Mouse (Mus musculus) CH12.LX (cell line): ENCODE measurements at regions not wholly inside any gene's neighbourhood (a gene's known extent, or its start where the extent isn't known, plus 50 kb on each side); places are given as distances from the start of the nearest gene placed in this dataset.

ENCODE experiments used
- DNase-seq: peaks from one replicate; pipeline ENCODE4 v3.0.0-alpha.2; 2013; ENCODE audit errors: extremely low read depth
- H3K27ac ChIP-seq: 2 replicates; pipeline ENCODE4 v1.5.1; 2012; ENCODE audit warnings: low read depth, mild to moderate bottlenecking, control low read depth, moderate library complexity; ENCODE audit not compliant: insufficient read depth
- H3K27me3 ChIP-seq: replicated peaks from 2 replicates; pipeline ENCODE3; 2012; ENCODE audit warnings: inconsistent platforms
- H3K36me3 ChIP-seq, 2 experiments: replicated peaks in 1 of 2; 2 replicates each; pipeline versions ENCODE3 to v1.6.1; 2012; ENCODE audit warnings: inconsistent platforms in 1 of 2, low read length in 1 of 2, mild to moderate bottlenecking in 1 of 2, mixed read lengths in 1 of 2, moderate library complexity in 1 of 2; ENCODE audit not compliant: control insufficient read depth in 1 of 2, insufficient read depth in 1 of 2
- H3K4me1 ChIP-seq, 2 experiments: 2 replicates each; pipeline ENCODE4 v1.6.1; 2012; ENCODE audit warnings: inconsistent platforms in 1 of 2, moderate library complexity in 1 of 2; ENCODE audit not compliant: insufficient read depth in 2 of 2, control insufficient read depth in 1 of 2
- H3K4me2 ChIP-seq: 2 replicates; pipeline ENCODE4 v1.6.1; 2012; ENCODE audit warnings: low read depth, mild to moderate bottlenecking, control low read depth; ENCODE audit not compliant: poor library complexity, insufficient read depth, severe bottlenecking
- H3K4me3 ChIP-seq, 3 experiments: fragments of 150-350 bp in 1 of 3; sonication (generic) in 1 of 3; replicated peaks in 1 of 3; 2 replicates each; pipeline versions ENCODE3 to v1.5.1; 2011 to 2012; ENCODE audit warnings: low read depth in 2 of 3, low read length in 2 of 3, mild to moderate bottlenecking in 2 of 3, moderate library complexity in 2 of 3, control low read depth in 1 of 3, improper control_type of control experiment in 1 of 3, inconsistent platforms in 1 of 3, mixed read lengths in 1 of 3; ENCODE audit not compliant: poor library complexity in 1 of 3
- H3K79me2 ChIP-seq: replicated peaks from 2 replicates; pipeline ENCODE4 v1.6.1; 2012; ENCODE audit warnings: mild to moderate bottlenecking, moderate library complexity; ENCODE audit not compliant: control insufficient read depth, poor library complexity, insufficient read depth, severe bottlenecking; ENCODE audit errors: extremely low read depth
- H3K9ac ChIP-seq: 2 replicates; pipeline ENCODE4 v1.6.1; 2012; ENCODE audit warnings: low read depth, mild to moderate bottlenecking, control low read depth, moderate library complexity; ENCODE audit not compliant: insufficient read depth
- H3K9me3 ChIP-seq: replicated peaks from 2 replicates; pipeline ENCODE3; 2012; ENCODE audit warnings: low read length, inconsistent platforms, mixed read lengths
- BHLHE40 ChIP-seq: IDR thresholded peaks from 2 replicates; pipeline ENCODE4 v1.6.1; 2011; ENCODE audit warnings: mild to moderate bottlenecking, low read depth, low read length, improper control_type of control experiment
- CHD1 ChIP-seq: IDR thresholded peaks from 2 replicates; pipeline ENCODE4 v1.6.1; 2012; ENCODE audit warnings: low read depth, low read length, improper control_type of control experiment, inconsistent platforms
- CHD2 ChIP-seq: IDR thresholded peaks from 2 replicates; pipeline ENCODE4 v1.6.1; 2011; ENCODE audit warnings: low read length, improper control_type of control experiment
- CTCF ChIP-seq, 2 experiments: IDR thresholded peaks in 1 of 2; conservative IDR thresholded peaks in 1 of 2; 2 replicates each; pipeline ENCODE4 v1.5.1; 2011 to 2012; ENCODE audit warnings: low read depth in 2 of 2, low read length in 2 of 2, improper control_type of control experiment in 1 of 2, inconsistent platforms in 1 of 2, mild to moderate bottlenecking in 1 of 2, moderate library complexity in 1 of 2
- E2F4 ChIP-seq: IDR thresholded peaks from 2 replicates; pipeline ENCODE4 v1.6.1; 2011; ENCODE audit warnings: low read depth, low read length, improper control_type of control experiment; ENCODE audit not compliant: insufficient replicate concordance
- ELF1 ChIP-seq: IDR thresholded peaks from 2 replicates; pipeline ENCODE4 v1.6.1; 2014; ENCODE audit warnings: low read depth, mild to moderate bottlenecking, inconsistent platforms, low read length, improper control_type of control experiment
- GABPA ChIP-seq: IDR thresholded peaks from 2 replicates; pipeline ENCODE4 v1.6.1; 2012; ENCODE audit warnings: low read depth, low read length, improper control_type of control experiment, inconsistent platforms; ENCODE audit not compliant: insufficient replicate concordance
- HCFC1 ChIP-seq: IDR thresholded peaks from 2 replicates; pipeline ENCODE4 v1.6.1; 2012; ENCODE audit warnings: low read depth, mild to moderate bottlenecking, inconsistent platforms, low read length, improper control_type of control experiment
- IRF4 ChIP-seq: IDR thresholded peaks from 2 replicates; pipeline ENCODE4 v1.6.1; 2014; ENCODE audit warnings: low read depth, mild to moderate bottlenecking, inconsistent platforms, low read length, improper control_type of control experiment
- JUN ChIP-seq: IDR thresholded peaks from 2 replicates; pipeline ENCODE4 v1.6.1; 2011; ENCODE audit warnings: low read depth, mild to moderate bottlenecking, low read length, improper control_type of control experiment, moderate library complexity; ENCODE audit not compliant: insufficient read depth
- KAT2A ChIP-seq: IDR thresholded peaks from 2 replicates; pipeline ENCODE4 v1.6.1; 2012; ENCODE audit warnings: low read length, improper control_type of control experiment, inconsistent platforms; ENCODE audit not compliant: insufficient replicate concordance
- MAFK ChIP-seq: IDR thresholded peaks from 2 replicates; pipeline ENCODE4 v1.6.1; 2011; ENCODE audit warnings: low read length, improper control_type of control experiment; ENCODE audit not compliant: insufficient replicate concordance
- MAZ ChIP-seq: IDR thresholded peaks from 2 replicates; pipeline ENCODE4 v1.6.1; 2012; ENCODE audit warnings: low read depth, mild to moderate bottlenecking, inconsistent platforms, low read length, improper control_type of control experiment, moderate library complexity
- MEF2A ChIP-seq: IDR thresholded peaks from 2 replicates; pipeline ENCODE4 v1.6.1; 2014; ENCODE audit warnings: low read depth, mild to moderate bottlenecking, inconsistent platforms, low read length, improper control_type of control experiment, borderline replicate concordance
- MXI1 ChIP-seq: IDR thresholded peaks from 2 replicates; pipeline ENCODE4 v1.6.1; 2011; ENCODE audit warnings: mild to moderate bottlenecking, low read depth, low read length, improper control_type of control experiment
- MYC ChIP-seq: IDR thresholded peaks from 2 replicates; pipeline ENCODE4 v1.6.1; 2011; ENCODE audit warnings: low read depth, mild to moderate bottlenecking, improper control_type of control experiment, low read length
- NRF1 ChIP-seq: IDR thresholded peaks from 2 replicates; pipeline ENCODE4 v1.6.1; 2014; ENCODE audit warnings: low read depth, mild to moderate bottlenecking, inconsistent platforms, low read length, improper control_type of control experiment, moderate library complexity
- PAX5 ChIP-seq: IDR thresholded peaks from 2 replicates; pipeline ENCODE4 v1.6.1; 2012; ENCODE audit warnings: low read length, inconsistent platforms, mixed read lengths
- POLR2A ChIP-seq: IDR thresholded peaks from 2 replicates; pipeline ENCODE4 v1.6.1; 2011; ENCODE audit warnings: low read depth, mild to moderate bottlenecking, improper control_type of control experiment, low read length
- RAD21 ChIP-seq: IDR thresholded peaks from 2 replicates; pipeline ENCODE4 v1.6.1; 2011; ENCODE audit warnings: low read depth, mild to moderate bottlenecking, low read length, improper control_type of control experiment, moderate library complexity
- RCOR1 ChIP-seq: conservative IDR thresholded peaks from 2 replicates; pipeline ENCODE4 v1.6.1; 2012; ENCODE audit warnings: low read depth, mild to moderate bottlenecking, inconsistent platforms, low read length, improper control_type of control experiment
- SIN3A ChIP-seq: IDR thresholded peaks from 2 replicates; pipeline ENCODE4 v1.6.1; 2012; ENCODE audit warnings: low read length, improper control_type of control experiment, inconsistent platforms
- TBP ChIP-seq: conservative IDR thresholded peaks from 2 replicates; pipeline ENCODE4 v1.6.1; 2011; ENCODE audit warnings: low read depth, low read length, improper control_type of control experiment
- TCF12 ChIP-seq: IDR thresholded peaks from 2 replicates; pipeline ENCODE4 v1.6.1; 2014; ENCODE audit warnings: low read depth, mild to moderate bottlenecking, inconsistent platforms, low read length, improper control_type of control experiment
- UBTF ChIP-seq: IDR thresholded peaks from 2 replicates; pipeline ENCODE4 v1.6.1; 2012; ENCODE audit warnings: low read depth, mild to moderate bottlenecking, inconsistent platforms, low read length, improper control_type of control experiment, moderate library complexity
- USF2 ChIP-seq: conservative IDR thresholded peaks from 2 replicates; pipeline ENCODE4 v1.6.1; 2011; ENCODE audit warnings: low read depth, low read length, improper control_type of control experiment
- ZC3H11A ChIP-seq: IDR thresholded peaks from 2 replicates; pipeline ENCODE4 v1.6.1; 2012; ENCODE audit warnings: low read depth, mild to moderate bottlenecking, inconsistent platforms, low read length, improper control_type of control experiment
- ZKSCAN1 ChIP-seq: IDR thresholded peaks from 2 replicates; pipeline ENCODE4 v1.6.1; 2012; ENCODE audit warnings: low read depth, inconsistent platforms, low read length, improper control_type of control experiment, borderline replicate concordance
- ZNF384 ChIP-seq: IDR thresholded peaks from 2 replicates; pipeline ENCODE4 v1.6.1; 2012; ENCODE audit warnings: low read depth, low read length, improper control_type of control experiment, inconsistent platforms
- dilution Hi-C: fragments of 300-500 bp; cut with MboI; formaldehyde crosslinking; loops from 2 replicates; pipeline ENCODE4 v1.14.3; 2020; ENCODE audit warnings: low sequenced_read_pairs; ENCODE audit not compliant: extremely low pct_unique_long_range_greater_than_20kb, extremely low pct_ligation_motif_present
- in situ Hi-C: fragments of 300-500 bp; cut with MboI; formaldehyde crosslinking; loops from 3 replicates; pipeline ENCODE4 v1.14.3; 2019; ENCODE audit warnings: low sequenced_read_pairs, low pct_ligation_motif_present, low pct_unique_long_range_greater_than_20kb, mixed read lengths

- H3K4me3 ChIP-seq, result no peak overlapping the region
- H3K79me2 ChIP-seq, result no peaks in the 10 kb centered on the region
- no peaks in the 10 kb centered on the region for H3K36me3 ChIP-seq
- peaks cover 15 to 60% of the 10 kb centered on the region in 2 experiments for H3K4me1 ChIP-seq
- peaks cover 7% of the 10 kb centered on the region for H3K9me3 ChIP-seq
- no peak for TF ChIP-seq SIN3A
- TF ChIP-seq USF2, result no peak
- TF ChIP-seq MAFK, result no peak
- TF ChIP-seq MEF2A, result no peak
- TF ChIP-seq CHD1, result no peak
- no peak for TF ChIP-seq JUN
- TF ChIP-seq TCF12, result no peak
- no peak for TF ChIP-seq E2F4
- TF ChIP-seq CTCF (conservative IDR thresholded peaks at IDR 0.05 in 1 of 2, IDR thresholded peaks at IDR 0.05 in 1 of 2; ENCODE audit: low read depth in 2 of 2, low read length in 2 of 2), result no peak
- no peak for TF ChIP-seq ZC3H11A
- no peak for TF ChIP-seq ZKSCAN1
- TF ChIP-seq NRF1, result no peak
- TF ChIP-seq BHLHE40, result no peak
- no peak for TF ChIP-seq ZNF384
- no peak for TF ChIP-seq ELF1
- no peak for TF ChIP-seq UBTF
- TF ChIP-seq MAZ, result no peak
- TF ChIP-seq POLR2A, result no peak
- no peak for TF ChIP-seq TBP
- in situ Hi-C loops, result no loop called here
- H3K9ac ChIP-seq, result no peak overlapping the region
- H3K27ac ChIP-seq, result no peak overlapping the region
- H3K4me2 ChIP-seq, result no peak overlapping the region
- dilution Hi-C loops, result no loop called here
- H3K27me3 ChIP-seq, result no peaks in the 10 kb centered on the region
- DNase-seq, result no peak
Observed at GRCm38 (mm10) chr11:22695237-22695636, 165.5 kb downstream of the B3gnt2 start.

DNA sequence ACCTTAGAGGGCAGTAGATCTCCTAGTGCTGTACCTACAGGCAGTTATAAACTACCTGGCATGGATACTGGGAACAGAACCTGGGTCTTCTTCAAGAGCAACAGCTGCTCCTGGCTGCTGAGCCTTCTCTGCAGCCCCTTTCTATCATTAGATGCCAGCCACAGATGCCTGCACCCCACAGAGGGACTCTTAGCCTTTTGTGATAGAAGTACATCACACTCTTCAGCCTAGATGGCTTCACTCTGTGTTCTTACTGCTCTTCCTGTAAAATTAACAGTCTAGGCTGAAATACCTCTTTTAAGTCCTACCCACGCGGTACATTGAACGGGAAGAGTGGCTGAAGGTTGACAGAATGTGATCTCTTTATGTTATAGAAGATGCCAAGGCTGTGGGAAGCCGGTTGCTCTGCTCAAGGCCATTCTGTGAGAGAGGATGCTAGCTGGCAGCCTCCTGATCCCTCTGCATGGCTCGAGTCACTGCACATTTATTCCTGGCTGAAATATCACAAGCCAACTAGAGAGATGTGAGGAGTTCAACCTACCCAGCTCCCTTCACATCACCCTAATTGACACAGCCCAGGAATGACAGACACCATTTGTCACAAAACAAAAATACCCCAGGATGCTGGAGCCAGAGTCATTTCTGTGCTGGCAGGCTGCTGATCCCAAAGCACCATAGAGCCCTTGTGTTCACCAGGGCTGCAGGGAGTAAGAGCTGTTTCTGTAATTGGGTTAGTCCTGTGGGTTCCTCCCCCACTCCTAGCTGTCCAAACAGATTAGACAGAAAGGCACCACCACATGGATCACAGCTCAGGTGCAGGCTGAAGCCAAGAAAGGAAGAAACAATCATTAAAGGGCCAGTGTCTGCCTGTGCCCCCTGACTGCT is 162.5 kb downstream of the B3gnt2 start:
- Histone ChIP-seq H3K27me3 (no peaks in the 10 kb centered on the region), H3K9ac (no peak overlapping the region)
- dilution Hi-C loops, result no loop called here
- no peak for TF ChIP-seq ELF1
- no peak for TF ChIP-seq PAX5
- no peak for TF ChIP-seq CHD1
- TF ChIP-seq KAT2A, result no peak
- no peak for TF ChIP-seq HCFC1
- TF ChIP-seq IRF4, result no peak
- no peak for TF ChIP-seq MXI1
- TF ChIP-seq NRF1, result no peak
- no peak for TF ChIP-seq RAD21
- no peak for TF ChIP-seq CTCF (conservative IDR thresholded peaks at IDR 0.05 in 1 of 2, IDR thresholded peaks at IDR 0.05 in 1 of 2; ENCODE audit: low read depth in 2 of 2, low read length in 2 of 2)
- no peak for TF ChIP-seq RCOR1
- no peak for TF ChIP-seq MAFK
- TF ChIP-seq MAZ, result no peak
- no peak for TF ChIP-seq CHD2
- no peak for TF ChIP-seq TBP
- no peak for TF ChIP-seq GABPA
- no peak for TF ChIP-seq MYC
- TF ChIP-seq, all 38 proteins: peak for 0
- no peaks in the 10 kb centered on the region for H3K79me2 ChIP-seq
- no peak overlapping the region for H3K4me3 ChIP-seq
- peaks cover 13 to 44% of the 10 kb centered on the region in 2 experiments for H3K4me1 ChIP-seq
- in situ Hi-C loops, result no loop called here
- no peak overlapping the region for H3K4me2 ChIP-seq
- peaks cover 4% of the 10 kb centered on the region for H3K9me3 ChIP-seq
- DNase-seq, result no peak
- H3K36me3 ChIP-seq, result no peaks in the 10 kb centered on the region
- no peak overlapping the region for H3K27ac ChIP-seq
